Mouse (Mus musculus): ENCODE results near the gene Mtch1. TPM values are rescaled to one million over a fixed set of nuclear protein-coding genes. Genes with fewer than 3 reads are reported as not detected.

Mtch1 gene
- total and polyA plus RNA-seq, 2 experiments from 2014 or later, result 208 to 380 TPM

- H3K4me3 ChIP-seq (ENCODE audit: low read depth, low read length), result no peak overlapping the region
- no peak for ATAC-seq (ENCODE audit: insufficient read depth, low read depth)
- H3K9ac ChIP-seq (replicated peaks; ENCODE audit: low read depth, low read length), result no peak overlapping the region
- TF ChIP-seq EP300 (IDR thresholded peaks at IDR 0.05; ENCODE audit: low read depth), result no peak
- TF ChIP-seq CTCF (IDR thresholded peaks at IDR 0.05; ENCODE audit: low read depth), result no peak
- DNase-seq (ENCODE audit: low spot score), result no peak
- no peaks in the 10 kb centered on the region for H3K36me3 ChIP-seq (replicated peaks; ENCODE audit: control insufficient read depth, insufficient read depth, low read length)
- H3K9me3 ChIP-seq (replicated peaks; ENCODE audit: control insufficient read depth, low read length), result no peaks in the 10 kb centered on the region
- no peak overlapping the region for H3K27ac ChIP-seq (ENCODE audit: low read depth)
- H3K4me2 ChIP-seq (ENCODE audit: low read depth, low read length), result no peak overlapping the region
- H3K27me3 ChIP-seq (ENCODE audit: control insufficient read depth, insufficient read depth, low read length), result no peaks in the 10 kb centered on the region
- WGBS, result 75% methylated on average over 10 of the region's 10 CpGs
- no peaks in the 10 kb centered on the region for H3K4me1 ChIP-seq (ENCODE audit: control insufficient read depth, insufficient read depth)
Observed at GRCm38 (mm10) chr17:29375871-29376270, 28.1 kb upstream of the Mtch1 start.

GRCm38 (mm10) chr17:29370984-29371723 is 23.4 kb upstream of the Mtch1 start:
- H3K9ac ChIP-seq (replicated peaks; ENCODE audit: low read depth, low read length), result no peak overlapping the region
- H3K27ac ChIP-seq (ENCODE audit: low read depth), result no peak overlapping the region
- peak; percentile 70 for ATAC-seq (ENCODE audit: insufficient read depth, low read depth)
- H3K4me2 ChIP-seq (ENCODE audit: low read depth, low read length), result no peak overlapping the region
- DNase-seq (ENCODE audit: low spot score), result peak; percentile 84
- TF ChIP-seq EP300 (IDR thresholded peaks at IDR 0.05; ENCODE audit: low read depth) (no peak), CTCF (IDR thresholded peaks at IDR 0.05; ENCODE audit: low read depth) (peak; percentile 100)
- WGBS, result 6% methylated on average over 5 of the region's 5 CpGs
- no peaks in the 10 kb centered on the region for H3K27me3 ChIP-seq (ENCODE audit: control insufficient read depth, insufficient read depth, low read length)
- H3K9me3 ChIP-seq (replicated peaks; ENCODE audit: control insufficient read depth, low read length), result no peaks in the 10 kb centered on the region
- H3K4me1 ChIP-seq (ENCODE audit: control insufficient read depth, insufficient read depth), result no peaks in the 10 kb centered on the region
- no peaks in the 10 kb centered on the region for H3K36me3 ChIP-seq (replicated peaks; ENCODE audit: control insufficient read depth, insufficient read depth, low read length)
- H3K4me3 ChIP-seq (ENCODE audit: low read depth, low read length), result no peak overlapping the region

- no peak overlapping the region for H3K4me2 ChIP-seq (ENCODE audit: low read depth, low read length)
- H3K4me3 ChIP-seq (ENCODE audit: low read depth, low read length), result no peak overlapping the region
- H3K36me3 ChIP-seq (replicated peaks; ENCODE audit: control insufficient read depth, insufficient read depth, low read length), result no peaks in the 10 kb centered on the region
- TF ChIP-seq CTCF (IDR thresholded peaks at IDR 0.05; ENCODE audit: low read depth) (no peak), EP300 (IDR thresholded peaks at IDR 0.05; ENCODE audit: low read depth) (no peak)
- H3K9me3 ChIP-seq (replicated peaks; ENCODE audit: control insufficient read depth, low read length), result no peaks in the 10 kb centered on the region
- H3K9ac ChIP-seq (replicated peaks; ENCODE audit: low read depth, low read length), result no peak overlapping the region
- H3K4me1 ChIP-seq (ENCODE audit: control insufficient read depth, insufficient read depth), result no peaks in the 10 kb centered on the region
- H3K27me3 ChIP-seq (ENCODE audit: control insufficient read depth, insufficient read depth, low read length), result no peaks in the 10 kb centered on the region
- H3K27ac ChIP-seq (ENCODE audit: low read depth), result no peak overlapping the region
- 23% methylated on average over 7 of the region's 7 CpGs for WGBS
- no peak for DNase-seq (ENCODE audit: low spot score)
- no peak for ATAC-seq (ENCODE audit: insufficient read depth, low read depth)
Observed at GRCm38 (mm10) chr17:29368726-29369125, 21.0 kb upstream of the Mtch1 start.

GRCm38 (mm10) chr17:29365105-29365621 is 17.4 kb upstream of the Mtch1 start:
- H3K4me2 ChIP-seq (ENCODE audit: low read depth, low read length), result no peak overlapping the region
- ATAC-seq (ENCODE audit: insufficient read depth, low read depth) (no peak), DNase-seq (ENCODE audit: low spot score) (no peak)
- H3K27me3 ChIP-seq (ENCODE audit: control insufficient read depth, insufficient read depth, low read length), result no peaks in the 10 kb centered on the region
- H3K27ac ChIP-seq (ENCODE audit: low read depth), result no peak overlapping the region
- H3K36me3 ChIP-seq (replicated peaks; ENCODE audit: control insufficient read depth, insufficient read depth, low read length), result no peaks in the 10 kb centered on the region
- 83% methylated on average over 13 of the region's 13 CpGs for WGBS
- no peak overlapping the region for H3K9ac ChIP-seq (replicated peaks; ENCODE audit: low read depth, low read length)
- H3K4me3 ChIP-seq (ENCODE audit: low read depth, low read length), result no peak overlapping the region
- no peaks in the 10 kb centered on the region for H3K9me3 ChIP-seq (replicated peaks; ENCODE audit: control insufficient read depth, low read length)
- H3K4me1 ChIP-seq (ENCODE audit: control insufficient read depth, insufficient read depth), result no peaks in the 10 kb centered on the region
- TF ChIP-seq EP300 (IDR thresholded peaks at IDR 0.05; ENCODE audit: low read depth) (no peak), CTCF (IDR thresholded peaks at IDR 0.05; ENCODE audit: low read depth) (no peak)

GRCm38 (mm10) chr17:29363109-29363508 is 15.4 kb upstream of the Mtch1 start:
- Histone ChIP-seq H3K4me3 (ENCODE audit: low read depth, low read length) (no peak overlapping the region), H3K4me1 (ENCODE audit: control insufficient read depth, insufficient read depth) (no peaks in the 10 kb centered on the region), H3K4me2 (ENCODE audit: low read depth, low read length) (no peak overlapping the region), H3K27ac (ENCODE audit: low read depth) (no peak overlapping the region), H3K36me3 (replicated peaks; ENCODE audit: control insufficient read depth, insufficient read depth, low read length) (no peaks in the 10 kb centered on the region), H3K27me3 (ENCODE audit: control insufficient read depth, insufficient read depth, low read length) (no peaks in the 10 kb centered on the region), H3K9me3 (replicated peaks; ENCODE audit: control insufficient read depth, low read length) (no peaks in the 10 kb centered on the region), H3K9ac (replicated peaks; ENCODE audit: low read depth, low read length) (no peak overlapping the region)
- 83% methylated on average over 8 of the region's 8 CpGs for WGBS
- DNase-seq (ENCODE audit: low spot score) (no peak), ATAC-seq (ENCODE audit: insufficient read depth, low read depth) (no peak)
- TF ChIP-seq CTCF (IDR thresholded peaks at IDR 0.05; ENCODE audit: low read depth) (no peak), EP300 (IDR thresholded peaks at IDR 0.05; ENCODE audit: low read depth) (no peak)

All from heart, postnatal 0 days (tissue).